ENCODE assay signal across 11 mouse cellular contexts in genomic region chr12:89613670-89614069, GRCm38 (mm10).
"Had no signal": no experiment of that assay in that cellular context is flagged by ENCODE, and none has a peak within 500 bp of the region (broad histone marks: within the 10 kb centered on the region; RNA-seq: fewer than 3 reads in every experiment).

No protein-coding gene starts in this region.

- H3K27me3 ChIP-seq: liver, embryonic 15.5 days had no signal

- H3K27ac ChIP-seq: left cerebral cortex, adult 2 months; limb, embryonic 10.5 days; liver, embryonic 15.5 days had no signal

- H3K4me1 ChIP-seq: limb, embryonic 10.5 days; liver, embryonic 15.5 days had no signal

- H3K36me3 ChIP-seq: limb, embryonic 10.5 days; liver, embryonic 15.5 days had no signal

- H3K4me2 ChIP-seq: liver, embryonic 11.5 days; liver, embryonic 15.5 days had no signal

- H3K9me3 ChIP-seq: limb, embryonic 10.5 days; liver, embryonic 15.5 days had no signal

- H3K4me3 ChIP-seq: left cerebral cortex, adult 2 months; limb, embryonic 10.5 days; liver, embryonic 15.5 days had no signal

- H3K9ac ChIP-seq: liver, embryonic 15.5 days had no signal

- DNase-seq: kidney, adult 8-10 months; kidney, postnatal 25 days; lung, adult 2 months; lung, postnatal 36 days; right cerebral cortex, postnatal 14 days; thymus, postnatal 36 days had no signal

- ATAC-seq: lung, postnatal 0 days had no signal
